ENCODE assay signal across 8 mouse cellular contexts in the genomic region with DNA sequence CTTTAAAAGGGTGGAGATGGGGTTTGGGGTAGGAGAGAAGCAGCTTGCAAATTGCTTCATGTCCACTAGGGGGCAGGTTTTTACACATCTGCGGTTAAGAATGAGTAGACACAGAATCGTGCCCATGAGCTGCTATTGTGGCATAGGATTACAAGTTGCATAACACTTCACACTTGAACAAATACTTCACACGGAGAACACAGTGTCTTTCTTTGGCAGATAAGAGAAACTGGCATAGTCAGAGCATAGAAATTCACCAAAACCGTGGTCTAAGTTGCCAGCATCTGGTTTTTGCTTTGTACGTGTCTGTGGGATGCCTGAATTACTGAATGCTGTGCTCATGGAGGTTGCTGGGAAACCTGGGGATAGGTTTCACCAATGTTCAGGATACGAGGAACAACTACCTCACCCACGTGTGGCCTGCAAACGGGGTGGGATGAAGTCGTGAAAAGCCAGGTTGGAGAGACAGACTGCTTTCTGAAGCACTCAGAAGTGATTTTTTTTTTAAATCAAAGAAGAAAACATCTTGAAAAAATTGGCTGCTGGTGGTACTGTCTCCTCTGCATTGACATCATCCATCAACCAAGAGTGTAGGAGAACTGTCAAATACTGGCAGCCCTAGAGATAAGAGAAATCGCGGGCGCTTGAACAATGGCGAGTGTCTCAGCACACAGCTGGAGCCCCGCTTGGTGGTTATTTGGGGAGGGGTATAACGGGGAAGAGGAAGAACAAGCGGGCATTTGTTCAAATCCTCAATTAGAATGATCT.
A peak's percentile ranks its signal among the peaks of the same experiment; 100 is the strongest.
DNase-seq lines count a peak whose midpoint lies in the region; ATAC-seq lines count a peak whose summit lies in the region.

No protein-coding gene starts in this region.

- no peak overlapping the region for H3K9ac ChIP-seq in midbrain, embryonic 14.5 days (replicated peaks; ENCODE audit: low read length)

- no peak overlapping the region for H3K4me3 ChIP-seq in midbrain, embryonic 14.5 days (replicated peaks; ENCODE audit: low read depth, low read length)

- no peaks in the 10 kb centered on the region for H3K36me3 ChIP-seq in midbrain, embryonic 14.5 days (ENCODE audit: control insufficient read depth, insufficient read depth, low read length)

- H3K27me3 ChIP-seq in midbrain, embryonic 14.5 days (ENCODE audit: control insufficient read depth, insufficient read depth, low read length) = no peaks in the 10 kb centered on the region

- no peaks in the 10 kb centered on the region for H3K4me1 ChIP-seq in midbrain, embryonic 14.5 days (ENCODE audit: control insufficient read depth, insufficient read depth, low read length)

- no peak overlapping the region for H3K27ac ChIP-seq in midbrain, embryonic 14.5 days (replicated peaks; ENCODE audit: low read depth, low read length)

- peak overlapping the region; percentile 7; the same call in 1 of the 2 replicates for H3K4me2 ChIP-seq in midbrain, embryonic 14.5 days (ENCODE audit: low read length)

- peak; percentile 86 for DNase-seq in 3T3-L1 (ENCODE audit: low read depth, low spot score)
- peak; percentile 82 for DNase-seq in adipocyte (ENCODE audit: low spot score)
- DNase-seq in embryo, embryonic 11.5 days (ENCODE audit: low read depth, low spot score) = peak; percentile 32
- DNase-seq in heart, adult 18-20 months = peak; percentile 49 to 69
- DNase-seq in kidney, adult 18-20 months = peak; percentile 47
- DNase-seq in left cerebral cortex, postnatal 36 days (ENCODE audit: low spot score in 2 of 2) = peak; percentile 63
- DNase-seq in midbrain, embryonic 14.5 days = peak; percentile 82
- peak; percentile 60 for DNase-seq in testis, postnatal 10 days (ENCODE audit: low spot score)

- intact Hi-C loops in left cerebral cortex, postnatal 36 days (cut with DNase I) = loop anchor here (2.0 kb wide), 2 partner anchors 301 to 527 kb away; a partner anchor contains a TSS

- 48% methylated on average over 16 of the region's 16 CpGs for WGBS in midbrain, embryonic 14.5 days

- peak; percentile 29; the same call in 1 of the 2 replicates for ATAC-seq in midbrain, embryonic 14.5 days (ENCODE audit: low FRiP score, low TSS enrichment)

- H3K9me3 ChIP-seq in midbrain, embryonic 14.5 days (ENCODE audit: control insufficient read depth, low read length) = no peaks in the 10 kb centered on the region

Comparison
In these comparisons a context has a peak if more than half of its experiments do, and no peak if none do; other contexts are left out.
1. DNase-seq: peak in every context shown above with its lines; median percentile 86 in 3T3-L1; 82 in adipocyte; 82 in midbrain, embryonic 14.5 days; 63 in left cerebral cortex, postnatal 36 days; 60 in testis, postnatal 10 days; 59 in heart, adult 18-20 months; 47 in kidney, adult 18-20 months; 32 in embryo, embryonic 11.5 days.